Mouse (Mus musculus) natural killer cell, adult 2 months (primary cell): ENCODE results near the gene E330017A01Rik.

Experiments
- DNase-seq, 2 experiments: peaks; one replicate each; pipeline ENCODE4 v3.0.0; 2022; ENCODE audit warnings: low spot score in 2 of 2

Gene E330017A01Rik

DNA sequence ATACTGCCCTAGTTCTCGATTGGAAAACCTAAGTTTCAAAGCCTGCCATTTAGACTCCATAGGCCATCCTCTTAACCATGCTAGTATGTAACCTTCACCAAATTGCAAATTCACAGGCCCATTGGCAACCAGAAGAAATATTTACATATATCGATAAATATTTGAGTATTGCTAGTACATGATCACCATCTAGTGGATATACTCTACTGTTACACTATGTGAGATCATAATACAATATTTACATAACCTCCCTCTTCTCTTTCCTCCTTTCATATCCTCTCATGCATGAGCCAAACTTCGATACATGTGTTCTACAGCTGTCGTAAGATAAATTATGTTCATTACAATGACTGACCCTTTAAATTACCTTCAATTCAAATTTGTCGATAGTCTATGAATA lies 24.5 kb upstream of the E330017A01Rik start:
- no peak for DNase-seq

GRCm38 (mm10) chr16:58662287-58662791 lies 23.8 kb upstream of the E330017A01Rik start:
- no peak for DNase-seq

- no peak for DNase-seq
Observed at GRCm38 (mm10) chr16:58661826-58662225, 23.3 kb upstream of the E330017A01Rik start.

GRCm38 (mm10) chr16:58658668-58659067 lies 20.1 kb upstream of the E330017A01Rik start:
- DNase-seq = no peak

- no peak for DNase-seq
Observed at GRCm38 (mm10) chr16:58656526-58656925, 18.0 kb upstream of the E330017A01Rik start.

DNA sequence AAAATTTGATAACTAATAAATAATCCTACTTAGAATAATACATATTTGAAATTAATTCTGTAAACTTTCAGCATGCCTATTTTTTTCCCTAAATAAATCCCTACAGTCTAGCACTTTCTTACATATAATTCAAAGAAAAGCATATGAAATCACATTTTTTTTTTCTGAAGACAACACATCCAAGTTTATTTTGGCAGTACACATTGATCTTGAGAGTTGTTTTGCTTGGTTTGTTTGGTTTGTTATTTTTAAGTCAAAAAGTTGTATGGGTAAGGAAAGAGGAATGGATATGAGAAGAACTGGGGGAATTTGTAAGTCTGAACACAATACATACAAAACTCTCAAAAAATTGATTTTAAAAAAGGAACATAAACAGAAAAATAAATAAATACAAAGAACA lies 17.2 kb upstream of the E330017A01Rik start:
- DNase-seq = no peak

DNA sequence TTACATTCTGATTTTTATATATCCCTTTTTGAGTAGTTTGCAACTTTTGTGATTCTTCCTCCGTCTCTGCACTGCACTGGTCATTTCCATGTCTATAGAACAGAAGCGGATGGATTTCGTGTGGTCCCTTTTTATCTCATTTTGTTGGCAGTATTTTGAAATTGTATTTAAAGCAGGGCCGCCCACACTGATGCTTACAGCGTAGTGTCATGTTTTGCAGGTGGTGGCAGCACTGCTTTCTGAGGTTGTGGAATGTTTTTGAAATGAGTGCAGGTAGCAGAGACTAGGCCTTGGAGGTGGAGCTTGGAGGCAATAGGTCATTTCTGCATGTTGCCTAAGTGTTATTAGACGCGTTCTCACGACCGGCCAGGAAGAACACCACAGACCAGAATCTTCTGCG lies 11.4 kb upstream of the E330017A01Rik start:
- no peak for DNase-seq

DNA sequence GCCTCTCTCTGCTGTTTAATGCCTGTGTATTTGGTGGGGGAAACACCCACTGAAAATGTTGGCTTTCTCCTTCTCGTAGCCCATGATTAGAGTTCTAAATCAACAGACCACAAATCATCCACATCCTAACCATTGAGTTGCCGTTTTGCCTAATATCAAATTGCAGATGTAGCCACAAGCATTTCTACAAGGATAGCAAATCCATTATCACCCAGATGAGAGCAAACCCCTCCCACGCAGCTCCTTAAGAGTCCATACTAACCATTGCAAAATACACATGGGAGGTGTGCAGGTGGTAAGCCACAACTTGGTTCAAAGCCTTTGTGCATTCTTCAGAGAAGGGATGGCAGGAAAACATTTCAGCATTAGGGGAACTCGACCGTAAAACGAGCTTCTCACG lies 523 bp downstream of the E330017A01Rik start:
- no peak for DNase-seq

GRCm38 (mm10) chr16:58637448-58637847 lies 1.1 kb downstream of the E330017A01Rik start:
- no peak for DNase-seq

DNA sequence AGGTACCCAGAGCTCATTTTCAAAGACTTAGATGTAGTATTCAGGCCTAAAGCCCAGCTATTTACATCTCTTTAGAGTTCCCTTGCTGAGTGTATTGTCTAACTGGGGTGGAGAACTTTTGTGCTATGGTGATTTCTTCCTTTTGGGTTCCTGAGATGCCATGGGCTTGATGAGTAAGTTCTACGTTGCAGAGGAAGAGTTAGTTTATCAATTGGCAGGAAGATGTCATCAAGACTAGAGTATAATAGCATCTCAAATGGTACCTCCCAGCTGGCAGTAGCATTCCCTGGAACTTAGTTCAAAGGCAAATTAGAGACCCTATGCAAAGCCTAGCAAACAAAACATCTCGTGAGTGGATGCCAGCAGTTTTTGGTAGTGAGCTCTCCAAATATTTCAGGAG lies 2.7 kb downstream of the E330017A01Rik start:
- DNase-seq = no peak

GRCm38 (mm10) chr16:58629736-58630135 lies 8.8 kb downstream of the E330017A01Rik start:
- no peak for DNase-seq

GRCm38 (mm10) chr16:58628968-58629367 lies 9.6 kb downstream of the E330017A01Rik start:
- no peak for DNase-seq

- DNase-seq = no peak
Observed at GRCm38 (mm10) chr16:58628336-58628680, 10.2 kb downstream of the E330017A01Rik start.

GRCm38 (mm10) chr16:58627597-58628335 lies 10.8 kb downstream of the E330017A01Rik start:
- no peak for DNase-seq

GRCm38 (mm10) chr16:58623944-58624343 lies 14.6 kb downstream of the E330017A01Rik start:
- DNase-seq = peak; percentile 16 to 29

- DNase-seq = no peak
Observed at GRCm38 (mm10) chr16:58623114-58623513, 15.4 kb downstream of the E330017A01Rik start.

- DNase-seq = no peak
Observed at GRCm38 (mm10) chr16:58622377-58622776, 16.2 kb downstream of the E330017A01Rik start.

GRCm38 (mm10) chr16:58617346-58617745 lies 21.2 kb downstream of the E330017A01Rik start:
- DNase-seq = no peak

- DNase-seq = no peak
Observed at GRCm38 (mm10) chr16:58616878-58617277, 21.7 kb downstream of the E330017A01Rik start, which contains the start of gene Gm813. Gene Gm813 (minus strand): TSS chr16:58616978.

DNA sequence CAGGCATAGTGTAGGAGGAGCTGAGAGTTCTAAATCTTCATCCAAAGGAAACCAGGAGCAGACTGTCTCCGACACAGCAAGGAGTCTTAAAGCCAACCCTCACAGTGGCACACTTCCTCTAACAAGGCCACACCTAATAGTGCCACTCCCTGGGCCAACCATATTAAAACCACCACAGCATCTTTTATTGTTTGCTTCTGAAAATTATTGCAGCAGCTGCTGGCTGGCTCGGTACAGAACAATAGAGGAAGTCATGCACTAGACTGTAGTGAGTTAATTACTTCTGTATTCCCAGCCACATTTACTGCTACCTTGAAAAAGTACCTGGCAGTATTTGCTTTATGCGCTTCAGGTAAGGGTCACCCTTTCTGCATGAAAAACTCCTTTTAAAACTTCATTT lies 25.6 kb downstream of the E330017A01Rik start:
- DNase-seq = no peak

GRCm38 (mm10) chr16:58607101-58607500 lies 31.4 kb downstream of the E330017A01Rik start:
- DNase-seq = no peak

- no peak for DNase-seq
Observed at GRCm38 (mm10) chr16:58604680-58605079, 33.9 kb downstream of the E330017A01Rik start.

GRCm38 (mm10) chr16:58603831-58604230 lies 34.7 kb downstream of the E330017A01Rik start:
- DNase-seq = no peak

- no peak for DNase-seq
Observed at GRCm38 (mm10) chr16:58600846-58601245, 37.7 kb downstream of the E330017A01Rik start.
